In genomic region chr5:122923871-122924465, GRCm38 (mm10) we compare ENCODE assay signal across 11 mouse cellular contexts.
DNase-seq lines count a peak whose midpoint lies in the region; ATAC-seq and TF ChIP-seq lines count a peak whose summit lies in the region.
"Had no signal": no experiment of that assay in that cellular context is flagged by ENCODE, and none has a peak within 500 bp of the region (broad histone marks: within the 10 kb centered on the region; RNA-seq: fewer than 3 reads in every experiment).

No protein-coding gene starts in this region.

- H3K4me1 ChIP-seq in heart, embryonic 15.5 days (replicated peaks): peaks cover 36% of the 10 kb centered on the region

- H3K9me3 ChIP-seq in heart, embryonic 15.5 days (replicated peaks): no peaks in the 10 kb centered on the region

- H3K4me2 ChIP-seq in heart, embryonic 15.5 days: no peak overlapping the region

- ATAC-seq in heart, embryonic 15.5 days (replicated peaks; ENCODE audit: insufficient number of reproducible peaks, insufficient read depth, low FRiP score, low read depth): peak; percentile 77
- ATAC-seq: lung, postnatal 0 days had no signal

- H3K4me3 ChIP-seq in gastrocnemius, adult 2 months: no peak overlapping the region
- no peak overlapping the region for H3K4me3 ChIP-seq in heart, embryonic 15.5 days
- H3K4me3 ChIP-seq: myocyte had no signal

- H3K36me3 ChIP-seq in heart, embryonic 15.5 days: no peaks in the 10 kb centered on the region

- intact Hi-C loops in gastrocnemius, adult 2 months (cut with DNase I): no loop called here
- intact Hi-C loops in gastrocnemius, postnatal 36 days (cut with DNase I): no loop called here

- H3K27ac ChIP-seq in gastrocnemius, adult 2 months: peak overlapping the region; percentile 46
- H3K27ac ChIP-seq in heart, embryonic 15.5 days: peak overlapping the region; percentile 57

- WGBS in heart, embryonic 15.5 days: 59% methylated on average over 10 of the region's 10 CpGs

- DNase-seq in gastrocnemius, adult 2 months: peak; percentile 52
- no peak for DNase-seq in gastrocnemius, postnatal 36 days
- DNase-seq in kidney, postnatal 14 days: peak; percentile 14
- DNase-seq in kidney, postnatal 10 days: no peak
- no peak for DNase-seq in MN1 (ENCODE audit: low spot score)
- no peak for DNase-seq in urinary bladder, postnatal 25 days (ENCODE audit: low spot score)
- DNase-seq in spleen, postnatal 4 days (ENCODE audit: low spot score in 2 of 2): no peak
- DNase-seq: right cerebral cortex, postnatal 25 days had no signal

- no peaks in the 10 kb centered on the region for H3K27me3 ChIP-seq in heart, embryonic 15.5 days

- H3K9ac ChIP-seq in heart, embryonic 15.5 days: no peak overlapping the region

- TF ChIP-seq CTCF in gastrocnemius, adult 2 months (IDR thresholded peaks at IDR 0.05): no peak

Comparison
In these comparisons a context has a peak if more than half of its experiments do, and no peak if none do; other contexts are left out.
1. DNase-seq: peak in gastrocnemius, adult 2 months (single experiment) and kidney, postnatal 14 days (single experiment); none in gastrocnemius, postnatal 36 days (0 of 2), kidney, postnatal 10 days (single experiment), MN1 (single experiment), urinary bladder, postnatal 25 days (single experiment) and spleen, postnatal 4 days (0 of 2).